Mouse (Mus musculus): ENCODE measurements around the gene Nkain1. TPM values are rescaled to one million over a fixed set of nuclear protein-coding genes. Genes with fewer than 3 reads are reported as not detected.

Nkain1 gene
- total and polyA plus RNA-seq, 2 experiments from 2014 or later, result 9.1 to 267 TPM

DNA sequence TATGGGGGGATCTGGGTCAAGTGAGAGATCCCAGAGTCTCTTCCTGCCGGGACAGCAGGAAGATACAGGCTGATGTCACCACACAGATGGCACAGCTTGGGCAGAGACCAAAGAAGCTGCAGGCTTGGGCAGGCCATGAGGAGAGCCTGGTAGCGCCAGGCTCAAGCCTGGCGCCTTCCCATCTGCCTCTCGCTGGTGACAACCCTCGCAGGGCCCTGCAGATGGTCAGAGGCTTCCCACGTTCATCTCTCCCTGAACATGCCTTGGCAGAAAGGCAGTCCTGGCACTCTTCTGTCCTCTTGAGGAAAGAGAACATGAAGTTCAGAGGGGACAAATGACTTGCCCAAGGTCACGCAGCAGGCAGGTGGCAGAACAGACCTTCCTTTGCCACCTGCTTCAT is 34.3 kb downstream of the Nkain1 start:
- H3K4me1 ChIP-seq (ENCODE audit: insufficient read depth), result no peaks in the 10 kb centered on the region; the same call in 1 of the 2 replicates
- no peak overlapping the region for H3K4me2 ChIP-seq (ENCODE audit: low read depth)
- TF ChIP-seq CTCF (IDR thresholded peaks at IDR 0.05; ENCODE audit: low read depth), result no peak
- ATAC-seq, result peak; percentile 70
- WGBS, result 51% methylated on average over 7 of the region's 7 CpGs
- H3K36me3 ChIP-seq (ENCODE audit: insufficient read depth), result no peaks in the 10 kb centered on the region
- no peaks in the 10 kb centered on the region for H3K9me3 ChIP-seq (ENCODE audit: low read length)
- no peak for DNase-seq
- no peaks in the 10 kb centered on the region for H3K27me3 ChIP-seq (ENCODE audit: insufficient read depth, low read length)
- H3K27ac ChIP-seq (ENCODE audit: low read depth, low read length), result no peak overlapping the region
- no peak overlapping the region for H3K4me3 ChIP-seq (ENCODE audit: low read depth, low read length)
- H3K9ac ChIP-seq, result no peak overlapping the region

DNA sequence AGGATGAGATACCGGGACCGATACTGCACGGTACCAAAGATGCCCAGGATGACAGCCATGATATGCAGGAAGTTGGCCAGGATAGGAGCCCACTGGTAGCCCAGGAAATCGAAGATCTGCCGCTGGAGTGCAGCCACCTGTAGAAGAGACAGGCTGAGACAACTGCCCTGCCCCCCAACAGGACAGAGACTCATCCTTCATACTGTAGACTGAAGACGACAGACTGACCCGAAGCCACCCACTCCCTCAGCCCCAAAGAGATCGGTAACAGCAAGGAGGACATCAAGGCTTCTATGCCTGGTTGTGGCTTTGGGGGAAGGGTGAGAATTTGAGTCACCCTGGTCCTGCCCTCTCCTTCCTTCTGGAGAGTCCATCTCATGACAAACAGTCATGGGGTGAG is 34.9 kb downstream of the Nkain1 start:
- WGBS, result 93% methylated on average over 8 of the region's 8 CpGs
- no peaks in the 10 kb centered on the region for H3K9me3 ChIP-seq (ENCODE audit: low read length)
- H3K36me3 ChIP-seq (ENCODE audit: insufficient read depth), result no peaks in the 10 kb centered on the region
- ATAC-seq, result no peak
- no peak overlapping the region for H3K4me3 ChIP-seq (ENCODE audit: low read depth, low read length)
- H3K27me3 ChIP-seq (ENCODE audit: insufficient read depth, low read length), result no peaks in the 10 kb centered on the region
- no peak for DNase-seq
- TF ChIP-seq CTCF (IDR thresholded peaks at IDR 0.05; ENCODE audit: low read depth), result no peak
- no peak overlapping the region for H3K9ac ChIP-seq
- H3K4me2 ChIP-seq (ENCODE audit: low read depth), result no peak overlapping the region
- H3K27ac ChIP-seq (ENCODE audit: low read depth, low read length), result no peak overlapping the region
- no peaks in the 10 kb centered on the region; the same call in 1 of the 2 replicates for H3K4me1 ChIP-seq (ENCODE audit: insufficient read depth)

DNA sequence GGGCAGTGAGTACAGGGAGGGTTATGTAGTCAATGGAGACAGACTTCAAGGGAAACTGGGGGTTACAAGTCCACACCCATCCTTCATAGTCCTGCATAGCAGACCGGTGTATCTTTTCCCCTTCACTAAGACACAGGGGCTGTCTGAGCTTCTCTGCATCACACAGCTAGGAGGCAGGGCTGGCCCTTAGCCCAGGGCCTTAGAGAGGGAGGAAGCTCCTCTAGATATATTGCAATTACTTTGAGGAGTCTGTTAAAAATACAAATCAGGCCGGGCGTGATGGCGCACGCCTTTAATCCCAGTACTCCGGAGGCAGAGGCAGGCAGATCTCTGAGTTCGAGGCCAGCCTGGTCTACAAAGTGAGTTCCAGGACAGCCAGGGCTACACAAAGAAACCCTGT is 36.6 kb downstream of the Nkain1 start:
- 100% methylated on average over 7 of the region's 7 CpGs for WGBS
- ATAC-seq, result no peak

DNA sequence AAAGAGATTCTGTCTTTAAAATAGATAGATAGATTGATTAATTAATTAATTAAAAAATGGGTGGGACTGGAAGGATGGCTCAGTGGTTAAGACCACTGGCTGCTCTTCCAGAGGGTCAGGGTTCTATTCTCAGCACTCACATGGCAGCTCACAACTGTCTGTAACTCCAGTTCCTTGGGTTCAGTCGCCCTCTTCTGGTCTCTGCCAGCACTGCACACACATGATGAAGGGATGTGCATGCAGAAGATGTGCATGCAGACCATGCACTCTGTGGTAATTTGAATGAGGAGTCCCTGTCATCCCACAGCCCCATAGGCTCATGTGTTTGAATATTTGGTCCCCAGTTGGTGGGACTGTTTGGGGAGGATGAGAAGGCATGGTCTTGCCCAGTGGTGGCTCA is 38.2 kb downstream of the Nkain1 start:
- ATAC-seq, result no peak
- Histone ChIP-seq H3K4me3 (ENCODE audit: low read depth, low read length) (no peak overlapping the region), H3K4me2 (ENCODE audit: low read depth) (no peak overlapping the region), H3K9me3 (ENCODE audit: low read length) (no peaks in the 10 kb centered on the region), H3K27ac (ENCODE audit: low read depth, low read length) (no peak overlapping the region), H3K27me3 (ENCODE audit: insufficient read depth, low read length) (no peaks in the 10 kb centered on the region), H3K36me3 (ENCODE audit: insufficient read depth) (peaks cover 7% of the 10 kb centered on the region; the same call in 1 of the 2 replicates), H3K4me1 (ENCODE audit: insufficient read depth) (no peaks in the 10 kb centered on the region), H3K9ac (no peak overlapping the region)
- TF ChIP-seq CTCF (IDR thresholded peaks at IDR 0.05; ENCODE audit: low read depth), result peak; percentile 55
- no peak for DNase-seq
- WGBS, result 74% methylated on average over 1 of the region's 1 CpGs

More for the DNA sequence above, 36.6 kb downstream of the Nkain1 start:
- Histone ChIP-seq H3K4me1 (ENCODE audit: insufficient read depth) (no peaks in the 10 kb centered on the region), H3K27ac (ENCODE audit: low read depth, low read length) (no peak overlapping the region), H3K9ac (no peak overlapping the region), H3K4me3 (ENCODE audit: low read depth, low read length) (no peak overlapping the region), H3K27me3 (ENCODE audit: insufficient read depth, low read length) (no peaks in the 10 kb centered on the region), H3K36me3 (ENCODE audit: insufficient read depth) (peaks cover 4% of the 10 kb centered on the region; the same call in 1 of the 2 replicates), H3K9me3 (ENCODE audit: low read length) (no peaks in the 10 kb centered on the region), H3K4me2 (ENCODE audit: low read depth) (no peak overlapping the region)
- TF ChIP-seq CTCF (IDR thresholded peaks at IDR 0.05; ENCODE audit: low read depth), result no peak
- no peak for DNase-seq

DNA sequence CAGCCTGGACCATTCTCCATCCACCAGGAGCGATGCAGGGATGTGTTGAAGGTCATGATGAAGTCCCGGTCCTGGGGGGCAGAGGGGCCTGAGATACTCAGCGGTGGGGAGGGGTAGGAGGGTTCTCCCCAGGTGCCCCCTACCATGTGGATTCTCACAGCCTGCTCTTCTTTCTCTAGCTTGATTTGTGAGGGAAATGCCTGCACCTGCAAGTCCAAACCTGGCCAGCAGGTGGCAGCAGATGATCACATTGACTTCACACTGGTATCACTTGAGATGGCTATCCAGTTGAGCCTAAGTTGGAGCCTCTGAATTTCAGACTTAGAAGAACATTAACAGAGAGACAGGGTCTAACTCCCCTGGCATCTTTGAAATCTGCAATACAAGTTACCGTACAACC is 40.0 kb downstream of the Nkain1 start:
- WGBS, result 44% methylated on average over 4 of the region's 4 CpGs
- Histone ChIP-seq H3K4me1 (ENCODE audit: insufficient read depth) (no peaks in the 10 kb centered on the region), H3K4me3 (ENCODE audit: low read depth, low read length) (no peak overlapping the region), H3K9ac (no peak overlapping the region), H3K36me3 (ENCODE audit: insufficient read depth) (peaks cover 18% of the 10 kb centered on the region; the same call in 1 of the 2 replicates), H3K4me2 (ENCODE audit: low read depth) (no peak overlapping the region), H3K9me3 (ENCODE audit: low read length) (no peaks in the 10 kb centered on the region), H3K27ac (ENCODE audit: low read depth, low read length) (no peak overlapping the region), H3K27me3 (ENCODE audit: insufficient read depth, low read length) (no peaks in the 10 kb centered on the region)
- DNase-seq, result peak; percentile 91
- ATAC-seq, result peak; percentile 52; the same call in 1 of the 2 replicates
- TF ChIP-seq CTCF (IDR thresholded peaks at IDR 0.05; ENCODE audit: low read depth), result peak; percentile 98

DNA sequence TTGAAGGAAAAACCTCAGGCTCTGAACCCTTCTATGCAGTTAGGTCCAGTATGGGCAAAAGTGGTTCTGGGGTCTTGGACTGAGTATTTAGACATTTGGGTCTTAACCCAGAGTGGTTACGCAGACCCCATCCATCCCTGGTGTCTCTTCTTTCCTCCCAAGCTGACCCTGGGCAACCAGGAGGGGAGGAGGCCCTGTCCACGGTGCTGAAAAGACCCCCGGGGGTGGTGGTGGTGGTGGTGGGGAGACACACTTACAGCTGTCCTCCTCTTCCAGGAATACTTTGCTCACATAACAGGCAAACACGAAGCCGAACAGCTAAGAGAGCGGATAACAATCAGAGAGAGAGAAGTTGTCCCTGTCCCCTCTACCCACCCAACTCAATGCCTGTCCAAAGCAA is 41.6 kb downstream of the Nkain1 start:
- H3K4me1 ChIP-seq (ENCODE audit: insufficient read depth), result no peaks in the 10 kb centered on the region
- H3K4me2 ChIP-seq (ENCODE audit: low read depth), result no peak overlapping the region

DNA sequence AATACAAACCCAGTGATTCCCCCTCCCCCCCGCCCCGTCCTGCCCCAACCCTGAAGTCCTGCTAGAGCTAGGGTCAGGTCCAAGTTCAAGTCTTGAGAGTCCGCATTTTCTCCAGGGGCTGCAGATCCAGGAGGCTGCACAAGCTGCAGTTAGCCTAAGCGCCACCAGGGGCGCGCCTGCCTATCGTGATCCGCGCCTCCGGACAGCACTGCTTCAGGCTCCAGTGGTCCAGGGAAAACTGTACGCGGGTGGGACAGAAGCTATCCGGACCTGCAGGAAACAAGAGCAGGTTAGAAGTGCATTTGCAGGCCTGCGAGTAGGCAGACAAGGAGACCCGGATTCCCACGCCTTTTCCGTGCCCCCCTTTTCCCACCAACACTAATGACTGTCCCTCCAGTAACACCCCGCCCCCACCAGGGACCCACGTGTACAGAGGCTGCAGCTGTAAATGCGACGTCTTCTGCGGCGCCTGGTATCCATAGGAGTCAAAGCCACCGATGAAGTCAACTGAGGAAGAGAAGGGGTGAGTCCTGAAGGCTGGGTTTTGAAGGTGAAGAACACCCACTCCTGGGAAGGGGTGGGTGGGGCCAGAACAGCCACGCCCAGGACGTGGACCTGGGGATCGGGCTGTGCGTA is 42.2 kb downstream of the Nkain1 start:
- peak overlapping the region; percentile 35 for H3K4me2 ChIP-seq (ENCODE audit: low read depth)

More for the DNA sequence above, 41.6 kb downstream of the Nkain1 start:
- DNase-seq (no peak), ATAC-seq (no peak)
- Histone ChIP-seq H3K27ac (ENCODE audit: low read depth, low read length) (no peak overlapping the region), H3K27me3 (ENCODE audit: insufficient read depth, low read length) (no peaks in the 10 kb centered on the region), H3K4me3 (ENCODE audit: low read depth, low read length) (no peak overlapping the region), H3K36me3 (ENCODE audit: insufficient read depth) (peaks cover 18% of the 10 kb centered on the region; the same call in 1 of the 2 replicates), H3K9me3 (ENCODE audit: low read length) (no peaks in the 10 kb centered on the region), H3K9ac (no peak overlapping the region)
- 66% methylated on average over 6 of the region's 6 CpGs for WGBS
- TF ChIP-seq CTCF (IDR thresholded peaks at IDR 0.05; ENCODE audit: low read depth), result no peak

More for the DNA sequence above, 42.2 kb downstream of the Nkain1 start:
- H3K27me3 ChIP-seq (ENCODE audit: insufficient read depth, low read length), result no peaks in the 10 kb centered on the region
- no peaks in the 10 kb centered on the region for H3K9me3 ChIP-seq (ENCODE audit: low read length)
- peak overlapping the region; percentile 10; the same call in 1 of the 2 replicates for H3K9ac ChIP-seq
- peaks cover 18% of the 10 kb centered on the region; the same call in 1 of the 2 replicates for H3K36me3 ChIP-seq (ENCODE audit: insufficient read depth)
- H3K27ac ChIP-seq (ENCODE audit: low read depth, low read length), result no peak overlapping the region
- ATAC-seq (peak; percentile 64), DNase-seq (peak; percentile 66)
- H3K4me1 ChIP-seq (ENCODE audit: insufficient read depth), result no peaks in the 10 kb centered on the region
- no peak overlapping the region for H3K4me3 ChIP-seq (ENCODE audit: low read depth, low read length)
- 24% methylated on average over 28 of the region's 28 CpGs for WGBS
- TF ChIP-seq CTCF (IDR thresholded peaks at IDR 0.05; ENCODE audit: low read depth), result peak; percentile 88
